Mouse (Mus musculus) CH12.LX (cell line): ENCODE measurements around the gene Yod1.

Experiments used
- CTCF ChIP-seq, 2 experiments: IDR thresholded peaks in 1 of 2; conservative IDR thresholded peaks in 1 of 2; 2 replicates each; pipeline ENCODE4 v1.5.1; 2011 to 2012; ENCODE audit warnings: low read depth in 2 of 2, low read length in 2 of 2, improper control_type of control experiment in 1 of 2, inconsistent platforms in 1 of 2, mild to moderate bottlenecking in 1 of 2, moderate library complexity in 1 of 2
- ELF1 ChIP-seq: IDR thresholded peaks from 2 replicates; pipeline ENCODE4 v1.6.1; 2014; ENCODE audit warnings: low read depth, mild to moderate bottlenecking, inconsistent platforms, low read length, improper control_type of control experiment
- MAX ChIP-seq: IDR thresholded peaks from 2 replicates; pipeline ENCODE4 v1.6.1; 2011; ENCODE audit warnings: low read length, improper control_type of control experiment
- MAZ ChIP-seq: IDR thresholded peaks from 2 replicates; pipeline ENCODE4 v1.6.1; 2012; ENCODE audit warnings: low read depth, mild to moderate bottlenecking, inconsistent platforms, low read length, improper control_type of control experiment, moderate library complexity
- POLR2A ChIP-seq: IDR thresholded peaks from 2 replicates; pipeline ENCODE4 v1.6.1; 2011; ENCODE audit warnings: low read depth, mild to moderate bottlenecking, improper control_type of control experiment, low read length
- RAD21 ChIP-seq: IDR thresholded peaks from 2 replicates; pipeline ENCODE4 v1.6.1; 2011; ENCODE audit warnings: low read depth, mild to moderate bottlenecking, low read length, improper control_type of control experiment, moderate library complexity
- SMC3 ChIP-seq: IDR thresholded peaks from 2 replicates; pipeline ENCODE4 v1.6.1; 2011; ENCODE audit warnings: low read depth, low read length, improper control_type of control experiment
- TCF12 ChIP-seq: IDR thresholded peaks from 2 replicates; pipeline ENCODE4 v1.6.1; 2014; ENCODE audit warnings: low read depth, mild to moderate bottlenecking, inconsistent platforms, low read length, improper control_type of control experiment
- ZNF384 ChIP-seq: IDR thresholded peaks from 2 replicates; pipeline ENCODE4 v1.6.1; 2012; ENCODE audit warnings: low read depth, low read length, improper control_type of control experiment, inconsistent platforms

DNA sequence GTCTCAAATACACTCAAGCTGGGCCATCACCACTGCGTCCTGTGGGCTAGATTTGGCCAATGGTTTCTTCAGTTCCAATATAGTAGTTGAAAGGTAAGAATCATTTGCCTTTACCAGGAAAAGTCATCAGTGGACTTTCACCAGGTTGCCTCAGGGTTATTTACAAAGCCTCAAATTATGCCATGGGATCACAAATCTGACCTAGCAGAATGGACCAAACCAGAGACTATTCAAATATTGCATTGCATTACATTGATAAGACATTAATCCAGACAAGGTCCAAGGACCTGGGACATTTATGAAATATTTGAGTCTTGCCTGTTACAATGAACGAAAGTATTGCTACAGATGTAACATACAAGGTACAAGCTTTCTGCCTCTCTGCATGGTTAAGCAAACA, 38.6 kb upstream of the Yod1 start:
- no peak for TF ChIP-seq MAX
- no peak for TF ChIP-seq SMC3
- no peak for TF ChIP-seq POLR2A
- TF ChIP-seq CTCF (conservative IDR thresholded peaks at IDR 0.05 in 1 of 2, IDR thresholded peaks at IDR 0.05 in 1 of 2; ENCODE audit: low read depth in 2 of 2, low read length in 2 of 2): no peak
- TF ChIP-seq TCF12: no peak
- TF ChIP-seq RAD21: no peak
- TF ChIP-seq ELF1: no peak
- no peak for TF ChIP-seq ZNF384
- no peak for TF ChIP-seq MAZ
